Mouse (Mus musculus) midbrain, postnatal 0 days (tissue): ENCODE results near the gene Znrf4. TPM values are rescaled to one million over a fixed set of nuclear protein-coding genes. Genes with fewer than 3 reads are reported as not detected.

Experiments used
- ATAC-seq: fragments of 200-750 bp; cut with Nextera tagmentation; 2 replicates; pipeline ENCODE4 v1.8.0; 2017; ENCODE audit warnings: moderate number of reproducible peaks, mild to moderate bottlenecking, moderate TSS enrichment, moderate library complexity; ENCODE audit not compliant: low FRiP score
- DNase-seq: peaks from one replicate; pipeline ENCODE4 v3.0.0-alpha.2; 2015; ENCODE audit warnings: low spot score
- H3K27ac ChIP-seq: fragments of 300-500 bp; sonication (generic); 2 replicates; pipeline ENCODE4 v1.5.1; 2014; ENCODE audit warnings: low read depth, mild to moderate bottlenecking, low read length, mixed read lengths
- H3K27me3 ChIP-seq: fragments of 300-500 bp; sonication (generic); 2 replicates; pipeline ENCODE4 v1.6.1; 2014; ENCODE audit warnings: low read length, control low read depth, mixed read lengths; ENCODE audit not compliant: insufficient read depth
- H3K36me3 ChIP-seq: fragments of 300-500 bp; sonication (generic); 2 replicates; pipeline ENCODE4 v1.6.1; 2014; ENCODE audit warnings: low read length, control low read depth, mixed read lengths; ENCODE audit not compliant: insufficient read depth
- H3K4me1 ChIP-seq: fragments of 300-500 bp; sonication (generic); 2 replicates; pipeline ENCODE4 v1.6.1; 2014; ENCODE audit warnings: mild to moderate bottlenecking, control low read depth, antibody characterized with exemption, low read length, mixed read lengths; ENCODE audit not compliant: insufficient read depth
- H3K4me2 ChIP-seq: fragments of 300-500 bp; sonication (generic); 2 replicates; pipeline ENCODE4 v1.6.1; 2014; ENCODE audit warnings: low read depth, mild to moderate bottlenecking, low read length, mixed read lengths; ENCODE audit not compliant: poor library complexity, severe bottlenecking
- H3K4me3 ChIP-seq: fragments of 300-500 bp; sonication (generic); 2 replicates; pipeline ENCODE4 v1.5.1; 2014; ENCODE audit warnings: low read depth, mild to moderate bottlenecking, low read length, moderate library complexity
- H3K9ac ChIP-seq: fragments of 300-500 bp; sonication (generic); replicated peaks from 2 replicates; pipeline ENCODE4 v1.6.1; 2014; ENCODE audit warnings: mild to moderate bottlenecking, low read length, moderate library complexity, mixed read lengths; ENCODE audit not compliant: poor library complexity, severe bottlenecking
- H3K9me3 ChIP-seq: fragments of 300-500 bp; sonication (generic); 2 replicates; pipeline ENCODE4 v1.6.1; 2016; ENCODE audit warnings: low read length, control low read depth
- CTCF ChIP-seq: IDR thresholded peaks from 2 replicates; pipeline ENCODE4 v1.5.1; 2016; ENCODE audit warnings: antibody characterized with exemption, mild to moderate bottlenecking
- WGBS: fragments of 180-500 bp; shearing (Covaris S2); extraction: QIAGEN DNeasy Blood & Tissue Kit; methylation state at CpG from one replicate; pipeline ENCODE4 v1.1.7; 2014; 5-methylcytosine and 5-hydroxymethylcytosine counted together
- polyA plus RNA-seq: library from polyadenylated mRNA; unstranded; fragments of >200 nt; fragmentation: Nextera tagmentation; extraction: Ambion mirVana; gene quantifications from 2 replicates; pipeline ENCODE4 v1.2.1, GENCODE M21; 2015
- total RNA-seq: library from RNA; depleted of rRNA; stranded (reverse); fragments of >200 nt; gene quantifications from 2 replicates; pipeline ENCODE4 v1.2.3, GENCODE M21; 2014; rRNA removed

Znrf4 gene
- total RNA-seq (not detected in 2 replicates), polyA plus RNA-seq (not detected in 2 replicates)

DNA sequence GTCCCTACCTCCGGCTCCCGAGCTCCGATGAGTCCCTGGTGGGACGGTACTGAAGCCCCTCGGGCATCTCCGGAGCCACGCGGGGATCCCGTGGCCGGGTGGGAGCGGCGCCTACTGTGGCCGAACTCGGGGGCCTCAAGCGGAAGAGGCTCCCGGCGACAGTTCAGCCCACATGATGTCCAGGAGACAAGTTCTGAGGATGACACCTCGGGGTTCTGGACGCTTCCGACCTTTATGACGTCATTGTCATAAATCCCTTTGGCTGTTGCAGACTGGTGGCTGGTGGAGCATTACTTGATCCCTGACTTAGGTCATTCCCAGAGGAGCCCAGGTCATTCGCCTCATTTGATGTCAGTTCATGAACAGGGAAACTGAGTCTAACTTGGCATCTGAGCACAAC is at the start of gene Znrf4:
Gene Znrf4 (minus strand): TSS at position 122 of the 400 bp plus-strand sequence.
- no peak within 1 kb of the TSS for H3K27ac ChIP-seq
- H3K9ac ChIP-seq, result no peak within 1 kb of the TSS
- peak within 1 kb of the TSS; percentile 38 for H3K4me2 ChIP-seq
- peak within 1 kb of the TSS; percentile 24; the same call in 1 of the 2 replicates for H3K4me3 ChIP-seq
- TF ChIP-seq CTCF, result no peak
- H3K4me1 ChIP-seq, result peaks cover 6% of the 10 kb centered on the region; the same call in 1 of the 2 replicates
- H3K9me3 ChIP-seq, result no peaks in the 10 kb centered on the region
- peaks cover 23% of the 10 kb centered on the region for H3K27me3 ChIP-seq
- ATAC-seq (no peak), DNase-seq (no peak)
- H3K36me3 ChIP-seq, result no peaks in the 10 kb centered on the region
- 65% methylated on average over 22 of the region's 22 CpGs for WGBS

GRCm38 (mm10) chr17:56561866-56562265 is 49.6 kb upstream of the Znrf4 start:
- no peaks in the 10 kb centered on the region for H3K4me1 ChIP-seq
- DNase-seq (no peak), ATAC-seq (no peak)
- H3K36me3 ChIP-seq, result peaks cover 61% of the 10 kb centered on the region
- 85% methylated on average over 2 of the region's 2 CpGs for WGBS
- no peak overlapping the region for H3K9ac ChIP-seq
- no peak overlapping the region for H3K4me3 ChIP-seq
- H3K9me3 ChIP-seq, result no peaks in the 10 kb centered on the region
- TF ChIP-seq CTCF, result no peak
- H3K4me2 ChIP-seq, result no peak overlapping the region
- H3K27me3 ChIP-seq, result no peaks in the 10 kb centered on the region
- no peak overlapping the region for H3K27ac ChIP-seq

DNA sequence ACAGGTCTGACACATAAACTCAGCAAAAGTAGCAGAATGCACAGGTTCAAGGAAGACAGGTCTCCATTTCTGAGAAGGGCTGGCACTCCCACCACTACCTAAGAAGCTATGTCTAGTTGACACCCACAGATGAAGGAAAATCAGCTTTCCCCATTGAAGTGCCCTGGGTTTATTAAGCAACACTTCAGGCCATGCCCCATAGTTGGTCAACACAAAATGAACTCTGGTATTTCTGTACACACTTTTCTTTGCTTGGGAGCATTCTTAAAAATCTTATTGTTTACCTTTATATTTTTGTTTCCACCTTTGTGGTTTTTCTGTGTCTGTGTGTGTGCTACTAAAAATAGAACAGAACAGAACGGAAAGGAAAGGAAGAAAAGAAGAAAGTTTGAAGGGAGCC is 47.9 kb upstream of the Znrf4 start:
- Histone ChIP-seq H3K9me3 (no peaks in the 10 kb centered on the region), H3K27me3 (no peaks in the 10 kb centered on the region), H3K4me1 (no peaks in the 10 kb centered on the region), H3K4me3 (no peak overlapping the region), H3K4me2 (no peak overlapping the region), H3K27ac (no peak overlapping the region), H3K9ac (no peak overlapping the region), H3K36me3 (peaks cover 44% of the 10 kb centered on the region)
- DNase-seq (no peak), ATAC-seq (no peak)
- 73% methylated on average over 1 of the region's 1 CpGs for WGBS
- no peak for TF ChIP-seq CTCF

- H3K4me2 ChIP-seq, result no peak overlapping the region
- DNase-seq (no peak), ATAC-seq (no peak)
- H3K9ac ChIP-seq, result no peak overlapping the region
- no peak overlapping the region for H3K27ac ChIP-seq
- no peak for TF ChIP-seq CTCF
- H3K9me3 ChIP-seq, result no peaks in the 10 kb centered on the region
- WGBS, result 79% methylated on average over 3 of the region's 3 CpGs
- H3K4me1 ChIP-seq, result no peaks in the 10 kb centered on the region
- no peaks in the 10 kb centered on the region for H3K27me3 ChIP-seq
- peaks cover 36% of the 10 kb centered on the region for H3K36me3 ChIP-seq
- H3K4me3 ChIP-seq, result no peak overlapping the region
These were observed 47.2 kb upstream of the Znrf4 start for GRCm38 (mm10) chr17:56559386-56559785.

- ATAC-seq, result peak; percentile 57
- Histone ChIP-seq H3K9me3 (no peaks in the 10 kb centered on the region), H3K4me2 (no peak overlapping the region), H3K27ac (no peak overlapping the region), H3K9ac (no peak overlapping the region), H3K36me3 (peaks cover 27% of the 10 kb centered on the region), H3K4me1 (no peaks in the 10 kb centered on the region), H3K27me3 (no peaks in the 10 kb centered on the region), H3K4me3 (no peak overlapping the region)
- 16% methylated on average over 3 of the region's 3 CpGs for WGBS
- DNase-seq, result peak; percentile 80
- peak; percentile 90 for TF ChIP-seq CTCF
These were observed 46.2 kb upstream of the Znrf4 start for GRCm38 (mm10) chr17:56558448-56558847.

GRCm38 (mm10) chr17:56554122-56554551 is 41.9 kb upstream of the Znrf4 start, which contains the start of gene Gm20219:
Gm20219 (minus strand) TSS chr17:56554387.
- Histone ChIP-seq H3K36me3 (no peaks in the 10 kb centered on the region), H3K4me2 (no peak within 1 kb of the TSS), H3K4me3 (no peak within 1 kb of the TSS), H3K9ac (no peak within 1 kb of the TSS), H3K9me3 (no peaks in the 10 kb centered on the region), H3K27ac (no peak within 1 kb of the TSS; the same call in 1 of the 2 replicates), H3K4me1 (no peaks in the 10 kb centered on the region; the same call in 1 of the 2 replicates), H3K27me3 (no peaks in the 10 kb centered on the region)
- WGBS, result 85% methylated on average over 20 of the region's 20 CpGs
- no peak for TF ChIP-seq CTCF
- ATAC-seq (no peak), DNase-seq (no peak)
